Mouse (Mus musculus) urinary bladder, adult 2 months (tissue): ENCODE results near the gene Ssbp3. TPM values are rescaled to one million over a fixed set of nuclear protein-coding genes. Genes with fewer than 3 reads are reported as not detected.

Source experiments
- DNase-seq: peaks from one replicate; pipeline ENCODE4 v3.0.0; 2022; ENCODE audit warnings: low spot score
- polyA plus RNA-seq: library from polyadenylated mRNA; depleted of rRNA; stranded (reverse); fragments of >200 nt; gene quantifications from 2 replicates; pipeline ENCODE4 v1.2.3, GENCODE M21; 2012; rRNA removed

Gene Ssbp3
- polyA plus RNA-seq, 1 experiment = 59.0 TPM

GRCm38 (mm10) chr4:107096043-107096442 is 185.5 kb downstream of the Ssbp3 start:
- no peak for DNase-seq

GRCm38 (mm10) chr4:107096841-107097373 is 186.4 kb downstream of the Ssbp3 start, which contains the start of gene Cdcp2:
TSS of gene Cdcp2 (plus strand) at chr4:107096891.
- DNase-seq = no peak

- DNase-seq = no peak
Measured at GRCm38 (mm10) chr4:107097871-107098270, 187.4 kb downstream of the Ssbp3 start.

GRCm38 (mm10) chr4:107098375-107098774 is 187.9 kb downstream of the Ssbp3 start:
- no peak for DNase-seq

- DNase-seq = no peak
Measured at GRCm38 (mm10) chr4:107098791-107099525, 188.5 kb downstream of the Ssbp3 start.

Other genes starting within 250 kb of the Ssbp3 start
- gene Ttc4, start 231.8 kb upstream of the Ssbp3 start, polyA plus RNA-seq = 49.4 and 72.4 TPM in 2 replicates
- gene Mroh7, start 179.8 kb upstream of the Ssbp3 start, polyA plus RNA-seq = 2.0 and 3.6 TPM in 2 replicates
- 0.61 and 0.81 TPM in 2 replicates for gene Fam151a, start 176.8 kb upstream of the Ssbp3 start, polyA plus RNA-seq
- 7.2 and 11.2 TPM in 2 replicates for gene Acot11, start 105.7 kb upstream of the Ssbp3 start, polyA plus RNA-seq
- gene Mrpl37, start 156.2 kb downstream of the Ssbp3 start, polyA plus RNA-seq = 60.0 and 64.9 TPM in 2 replicates
- gene Cyb5rl, start 156.3 kb downstream of the Ssbp3 start, polyA plus RNA-seq = 13.8 and 18.0 TPM in 2 replicates
- not detected in 2 replicates for gene Cdcp2, start 186.2 kb downstream of the Ssbp3 start, polyA plus RNA-seq